Mouse (Mus musculus) erythroblast, embryonic 14.5 days (primary cell): ENCODE results near the gene Klc3.

Experiments
- GATA1 ChIP-seq: IDR thresholded peaks from 2 replicates; pipeline ENCODE4 v1.6.1; 2012; ENCODE audit warnings: low read length, inconsistent platforms, mixed read lengths
- TAL1 ChIP-seq: IDR thresholded peaks from 3 replicates; pipeline ENCODE4 v1.6.1; 2012; ENCODE audit warnings: low read length, inconsistent platforms, mixed read lengths

GRCm38 (mm10) chr7:19447689-19448088, 43.8 kb upstream of the Klc3 start:
- TF ChIP-seq GATA1 (no peak), TAL1 (no peak)
